Mouse (Mus musculus) lung, postnatal 0 days (tissue): ENCODE data around the gene Mtm1.

ENCODE experiments used
- CTCF ChIP-seq: IDR thresholded peaks from 2 replicates; pipeline ENCODE4 v1.5.1; 2016; ENCODE audit warnings: antibody characterized with exemption, mild to moderate bottlenecking
- EP300 ChIP-seq: IDR thresholded peaks from 2 replicates; pipeline ENCODE4 v1.6.1; 2016; ENCODE audit warnings: antibody characterized with exemption, mild to moderate bottlenecking, control low read depth

DNA sequence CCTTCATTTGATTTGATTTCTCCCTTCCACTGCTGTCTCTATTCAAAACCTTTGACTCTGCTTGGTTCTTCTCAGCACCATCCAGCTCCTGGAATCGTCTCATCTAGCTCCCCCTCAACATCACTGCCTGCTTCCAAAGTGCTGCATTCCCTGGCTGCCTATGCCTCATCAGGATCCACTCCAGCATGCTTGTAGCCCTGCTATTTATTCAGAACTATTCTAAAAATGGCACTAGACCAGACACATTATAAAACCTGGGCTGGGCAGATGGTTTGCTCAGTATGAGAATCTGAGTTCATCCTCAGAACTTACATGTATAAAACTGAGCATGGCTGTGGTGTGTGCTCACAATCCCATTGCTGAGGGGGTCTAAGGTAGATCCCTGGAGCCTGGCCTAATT, 58.4 kb downstream of the Mtm1 start:
- TF ChIP-seq CTCF (no peak), EP300 (no peak)
